Mouse (Mus musculus): Measurements from ENCODE around the gene Bst2. TPM values are rescaled to one million over a fixed set of nuclear protein-coding genes. Genes with fewer than 3 reads are reported as not detected.
"Not testable (repeated sequence)": the region's sequence is repeated elsewhere in the genome, so short reads cannot be mapped to it uniquely, and the experiment has no call there.

The Bst2 gene
- total RNA-seq, 2 experiments from 2014 or later = 17.1 to 32.9 TPM

- DNase-seq = no peak
- intact Hi-C loops (cut with DNase I) = no loop called here
Observed at GRCm38 (mm10) chr8:71525226-71526050, 11.8 kb downstream of the Bst2 start, which contains the start of gene Ccdc194. Gene Ccdc194, minus strand, starts transcription at chr8:71525711.

- peak; percentile 98 to 99 for DNase-seq
- intact Hi-C loops (cut with DNase I) = loop anchor here (1.0 kb wide), 2 partner anchors 26 to 80 kb away; no protein-coding TSS in a partner anchor
Observed at GRCm38 (mm10) chr8:71521634-71522033, 15.6 kb downstream of the Bst2 start.

- intact Hi-C loops (cut with DNase I) = not testable (repeated sequence)
- DNase-seq = peak; percentile 61 to 76
Observed at GRCm38 (mm10) chr8:71519037-71519825, 18.0 kb downstream of the Bst2 start.

GRCm38 (mm10) chr8:71516786-71517185 lies 20.5 kb downstream of the Bst2 start:
- intact Hi-C loops (cut with DNase I) = no loop called here
- no peak for DNase-seq

- intact Hi-C loops (cut with DNase I) = no loop called here
- DNase-seq = no peak
Observed at GRCm38 (mm10) chr8:71515043-71515442, 22.2 kb downstream of the Bst2 start.

- no peak for DNase-seq
Observed at GRCm38 (mm10) chr8:71513018-71513754, 24.1 kb downstream of the Bst2 start.

GRCm38 (mm10) chr8:71511644-71512043 lies 25.6 kb downstream of the Bst2 start, which contains the start of gene Plvap:
Gene Plvap, minus strand, starts transcription at chr8:71511752.
- DNase-seq = no peak

More at GRCm38 (mm10) chr8:71513018-71513754, 24.1 kb downstream of the Bst2 start:
- intact Hi-C loops (cut with DNase I) = no loop called here

GRCm38 (mm10) chr8:71509316-71509715 lies 27.9 kb downstream of the Bst2 start:
- intact Hi-C loops (cut with DNase I) = no loop called here
- no peak for DNase-seq

More at GRCm38 (mm10) chr8:71511644-71512043, 25.6 kb downstream of the Bst2 start, which contains the start of gene Plvap:
- intact Hi-C loops (cut with DNase I) = no loop called here

GRCm38 (mm10) chr8:71507589-71508104 lies 29.6 kb downstream of the Bst2 start:
- DNase-seq = peak; percentile 74 to 76
- intact Hi-C loops (cut with DNase I) = no loop called here

- peak in 1 of 2 experiments; percentile 68 for DNase-seq
- intact Hi-C loops (cut with DNase I) = no loop called here
Observed at GRCm38 (mm10) chr8:71505979-71506378, 31.3 kb downstream of the Bst2 start.

- DNase-seq = no peak
- intact Hi-C loops (cut with DNase I) = no loop called here
Observed at GRCm38 (mm10) chr8:71505326-71505725, 31.9 kb downstream of the Bst2 start.

GRCm38 (mm10) chr8:71504349-71504748 lies 32.9 kb downstream of the Bst2 start:
- no peak for DNase-seq
- intact Hi-C loops (cut with DNase I) = no loop called here

GRCm38 (mm10) chr8:71498816-71499690 lies 38.2 kb downstream of the Bst2 start:
- intact Hi-C loops (cut with DNase I) = no loop called here
- peak in 1 of 2 experiments; percentile 12 for DNase-seq

- intact Hi-C loops (cut with DNase I) = no loop called here
- peak; percentile 44 to 49 for DNase-seq
Observed at GRCm38 (mm10) chr8:71497881-71498501, 39.3 kb downstream of the Bst2 start.

- intact Hi-C loops (cut with DNase I) = no loop called here
Observed at GRCm38 (mm10) chr8:71497077-71497645, 40.1 kb downstream of the Bst2 start.

GRCm38 (mm10) chr8:71496481-71496880 lies 40.8 kb downstream of the Bst2 start:
- peak; percentile 91 to 93 for DNase-seq
- intact Hi-C loops (cut with DNase I) = no loop called here

More at GRCm38 (mm10) chr8:71497077-71497645, 40.1 kb downstream of the Bst2 start:
- DNase-seq = no peak

- intact Hi-C loops (cut with DNase I) = loop anchor here (1.0 kb wide), 1 partner anchor 25 kb away; no protein-coding TSS in a partner anchor
- peak in 1 of 2 experiments; percentile 31 for DNase-seq
Observed at GRCm38 (mm10) chr8:71495811-71496210, 41.4 kb downstream of the Bst2 start.

- DNase-seq = peak; percentile 89 to 91
- intact Hi-C loops (cut with DNase I) = loop anchor here (1.0 kb wide), 1 partner anchor 26 kb away; no protein-coding TSS in a partner anchor
Observed at GRCm38 (mm10) chr8:71495039-71495438, 42.2 kb downstream of the Bst2 start.
